Mouse (Mus musculus) layer of hippocampus, postnatal 10 days (tissue): ENCODE measurements around the gene Aig1. TPM values are rescaled to one million over a fixed set of nuclear protein-coding genes. Genes with fewer than 3 reads are reported as not detected.

Experiments
- DNase-seq, 2 experiments: peaks; one replicate each; pipeline ENCODE4 v3.0.0; 2021; ENCODE audit warnings: low spot score in 2 of 2
- total RNA-seq, 2 experiments: library from RNA; stranded (reverse); gene quantifications; 2 replicates each; pipeline ENCODE4 v1.2.3; 2021

Gene Aig1
- total RNA-seq, 2 experiments from 2014 or later: 68.0 to 68.7 TPM

GRCm38 (mm10) chr10:13782235-13782757, 86.5 kb downstream of the Aig1 start:
- DNase-seq: no peak

GRCm38 (mm10) chr10:13776014-13776413, 92.8 kb downstream of the Aig1 start:
- no peak for DNase-seq

- no peak for DNase-seq
Measured at GRCm38 (mm10) chr10:13775411-13775810, 93.4 kb downstream of the Aig1 start.

DNA sequence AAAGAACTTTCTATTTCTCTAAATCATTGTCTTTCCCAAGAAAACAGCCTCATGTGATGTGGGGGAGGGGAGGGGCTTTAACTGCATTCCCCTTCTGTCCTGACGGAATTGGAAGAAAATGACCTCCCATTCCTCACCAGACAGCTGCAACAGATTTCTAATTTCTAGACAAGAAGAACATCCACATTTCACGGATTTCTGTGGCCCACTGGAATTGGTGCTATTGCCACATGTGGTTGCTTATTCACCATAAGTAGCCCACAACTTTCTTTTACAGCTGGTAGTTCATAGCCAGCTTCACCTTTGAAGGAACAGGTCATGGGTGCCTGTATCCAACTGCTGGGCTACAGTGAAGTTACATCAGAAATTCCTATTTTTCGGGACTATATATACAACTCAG, 93.9 kb downstream of the Aig1 start:
- no peak for DNase-seq

DNA sequence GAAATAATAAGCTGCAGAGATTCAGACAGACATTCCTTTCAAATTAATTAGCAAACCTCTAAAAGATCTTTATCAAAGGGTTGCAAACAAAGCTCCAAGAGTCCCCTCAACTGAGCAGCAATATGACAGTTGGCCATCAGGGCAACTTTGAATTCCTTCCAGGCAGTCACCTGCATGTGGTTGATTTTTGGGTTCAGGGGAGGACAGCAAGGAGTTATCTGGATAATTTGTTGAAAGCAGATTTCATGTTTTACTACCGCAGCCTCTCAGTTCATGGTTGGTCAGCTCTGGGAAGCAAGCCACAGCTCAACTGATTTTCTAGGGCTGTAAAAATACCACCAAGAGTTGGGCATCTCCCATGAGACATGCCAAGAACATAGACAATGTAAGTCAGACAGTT, 98.1 kb downstream of the Aig1 start:
- DNase-seq: no peak

GRCm38 (mm10) chr10:13769789-13770188, 99.0 kb downstream of the Aig1 start:
- no peak for DNase-seq

GRCm38 (mm10) chr10:13768866-13769265, 99.9 kb downstream of the Aig1 start:
- no peak for DNase-seq

GRCm38 (mm10) chr10:13767076-13767475, 101.7 kb downstream of the Aig1 start:
- no peak for DNase-seq

DNA sequence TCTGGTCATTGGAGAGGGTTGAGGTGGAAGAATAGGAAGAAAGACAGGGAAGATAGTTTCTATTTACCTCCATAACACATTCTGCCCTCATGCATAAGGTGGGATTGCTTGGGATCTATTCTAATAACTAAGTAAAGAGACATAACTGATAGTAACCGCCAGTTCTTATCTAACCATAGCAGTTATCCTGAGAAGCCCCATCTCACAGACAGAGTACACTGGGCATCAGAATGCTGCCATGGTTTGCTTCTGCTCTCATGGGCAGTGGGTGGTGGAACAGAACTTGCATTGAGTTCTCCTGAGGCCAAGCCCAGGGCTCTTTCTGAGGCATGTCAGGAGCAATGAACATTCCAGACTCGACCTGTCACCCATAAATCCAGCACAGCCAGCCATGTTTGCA, 105.6 kb downstream of the Aig1 start:
- no peak for DNase-seq

DNA sequence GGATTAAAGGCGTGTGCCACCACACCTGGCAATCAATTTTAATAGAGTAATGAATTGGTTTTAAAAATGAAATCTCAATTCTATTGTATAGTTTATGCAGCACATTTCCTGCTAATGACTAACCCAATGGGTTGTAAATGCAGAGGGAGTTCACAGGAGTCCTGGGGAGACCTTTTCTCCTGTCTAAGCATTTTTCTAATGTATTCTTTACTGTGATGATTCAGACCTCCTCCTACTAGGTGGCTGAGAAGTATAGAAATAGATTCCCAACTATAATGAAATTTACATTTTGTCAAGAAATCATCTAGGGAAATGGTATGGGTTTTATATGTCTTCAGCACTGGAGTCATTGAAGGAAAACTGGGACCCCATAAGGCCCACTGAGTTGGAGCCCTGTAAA, 114.1 kb downstream of the Aig1 start:
- DNase-seq: no peak

- no peak for DNase-seq
Measured at GRCm38 (mm10) chr10:13753777-13754176, 115.0 kb downstream of the Aig1 start.

- DNase-seq: peak in 1 of 2 experiments; percentile 10
Measured at GRCm38 (mm10) chr10:13739494-13740140, 129.2 kb downstream of the Aig1 start.

- DNase-seq: no peak
Measured at GRCm38 (mm10) chr10:13730039-13730748, 138.6 kb downstream of the Aig1 start.

DNA sequence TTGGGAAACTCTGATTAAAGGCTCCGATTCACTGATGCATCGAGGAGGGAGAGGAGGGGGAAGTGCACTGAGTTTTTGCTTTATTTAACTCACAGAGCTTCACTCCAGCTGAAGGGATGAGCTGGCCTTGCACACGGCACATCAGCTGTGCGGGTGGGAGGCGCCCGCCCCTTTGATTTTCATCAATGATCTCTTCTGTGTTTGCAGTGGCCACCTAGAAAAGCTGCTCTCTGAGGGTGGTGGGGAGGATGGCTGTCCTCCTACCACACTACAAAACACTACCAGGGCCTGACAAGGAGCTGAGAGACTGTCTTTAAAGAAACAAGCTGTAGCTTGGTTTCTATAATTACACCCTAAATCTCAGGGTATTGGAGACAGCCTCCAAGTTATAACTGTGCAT, 141.1 kb downstream of the Aig1 start:
- peak in 1 of 2 experiments; percentile 11 for DNase-seq

- no peak for DNase-seq
Measured at GRCm38 (mm10) chr10:13726206-13726605, 142.6 kb downstream of the Aig1 start.

DNA sequence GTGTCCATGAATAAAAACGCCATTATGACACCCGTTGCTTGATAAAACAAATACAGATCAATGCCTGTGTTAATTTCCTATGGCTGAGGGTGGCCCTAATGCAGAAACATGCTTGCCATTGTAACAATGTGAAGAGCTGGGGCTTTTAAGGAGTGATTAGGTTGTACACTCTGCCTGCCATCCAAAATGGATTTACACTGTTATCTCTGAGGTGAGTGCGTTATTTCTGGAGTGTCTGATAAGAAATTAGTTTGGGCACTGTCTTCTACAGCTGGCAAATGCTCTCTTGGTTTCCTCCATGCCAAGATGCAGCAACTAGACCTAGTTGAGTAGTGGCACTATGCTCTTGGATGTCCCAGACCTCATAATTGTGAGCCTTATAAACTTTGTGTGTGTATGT, 143.5 kb downstream of the Aig1 start:
- DNase-seq: no peak

- no peak for DNase-seq
Measured at GRCm38 (mm10) chr10:13716132-13716531, 152.6 kb downstream of the Aig1 start.

DNA sequence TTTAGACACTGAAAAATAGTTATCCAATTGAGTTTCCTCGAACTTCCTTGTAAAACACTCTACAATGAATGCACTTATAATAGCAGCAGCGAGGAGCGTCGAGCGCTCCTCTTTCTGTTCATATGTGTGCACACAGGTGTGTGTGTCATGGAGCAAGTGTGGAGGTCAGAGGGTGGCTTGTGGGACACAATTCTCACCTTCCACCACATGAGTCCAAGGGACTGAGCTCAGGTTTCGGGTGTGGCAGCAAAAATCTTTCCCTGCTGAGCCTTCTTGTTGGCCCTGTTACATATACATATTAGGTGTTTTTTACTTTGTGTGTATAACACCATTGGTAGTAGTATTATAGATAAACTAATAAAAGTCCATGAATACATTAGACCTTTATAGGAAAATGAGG, 153.2 kb downstream of the Aig1 start:
- DNase-seq: no peak

- no peak for DNase-seq
Measured at GRCm38 (mm10) chr10:13714920-13715293, 153.9 kb downstream of the Aig1 start.

DNA sequence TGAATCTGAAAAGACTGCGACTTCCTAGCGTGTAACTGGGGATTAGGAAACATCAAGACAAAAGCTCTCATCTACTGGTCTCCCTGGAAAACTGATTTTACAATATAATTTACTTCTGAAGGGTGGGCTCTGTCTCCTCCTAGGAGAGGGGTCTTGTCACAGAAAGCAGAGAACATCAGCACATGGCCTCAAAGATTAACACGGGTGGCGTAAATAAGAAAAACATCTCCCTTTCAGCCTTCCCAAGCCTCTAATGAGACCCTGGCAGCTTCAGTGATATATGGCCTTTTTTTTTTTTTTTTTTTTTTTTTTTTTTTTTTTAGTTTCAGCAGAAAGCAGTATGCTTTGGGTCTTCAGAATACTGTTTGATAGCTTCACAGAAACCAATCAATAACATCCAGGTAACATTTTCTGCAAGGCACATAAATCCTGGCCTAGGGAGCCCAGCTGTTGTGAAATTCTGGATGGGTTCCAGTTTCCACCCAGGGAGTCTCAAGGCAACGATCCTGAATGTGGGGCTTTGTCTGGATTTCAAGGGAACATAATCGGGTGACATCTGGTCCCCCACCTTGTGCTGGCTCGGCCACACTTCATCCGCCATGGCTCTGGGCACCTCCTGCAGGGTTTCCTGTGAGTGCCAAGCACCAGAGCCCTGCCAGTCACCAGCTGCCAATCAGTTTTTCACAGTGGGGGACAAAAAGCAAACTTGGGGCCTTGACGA, 154.4 kb downstream of the Aig1 start:
- peak; percentile 50 to 59 for DNase-seq

DNA sequence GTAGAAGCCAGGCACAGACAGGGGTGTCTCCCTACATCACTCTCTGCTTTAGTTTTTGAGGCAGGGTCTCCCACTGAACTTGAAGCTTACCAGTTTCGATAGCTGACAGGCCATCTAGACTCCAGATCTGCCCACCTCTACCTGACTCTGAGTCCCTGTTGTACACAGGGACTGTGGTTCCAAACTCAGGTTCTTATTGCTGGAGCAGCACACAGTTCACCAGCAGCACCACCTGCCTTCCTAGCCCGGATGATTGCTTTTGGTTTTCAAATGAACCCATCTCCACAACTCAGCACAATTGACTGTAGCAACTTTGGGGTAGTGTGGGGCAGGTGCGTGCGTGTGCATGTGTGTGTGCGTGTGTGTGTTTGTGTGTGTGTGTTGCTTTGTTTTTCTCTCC, 155.1 kb downstream of the Aig1 start:
- no peak for DNase-seq

- DNase-seq: no peak
Measured at GRCm38 (mm10) chr10:13713116-13713515, 155.7 kb downstream of the Aig1 start.
